Mouse (Mus musculus) stomach, embryonic 16.5 days (tissue): ENCODE measurements at regions not wholly inside any gene's neighbourhood (a gene's known extent, or its start where the extent isn't known, plus 50 kb on each side); places are given as distances from the start of the nearest gene placed in this dataset.

Source experiments
- ATAC-seq: fragments of 200-750 bp; cut with Nextera tagmentation; 2 replicates; pipeline ENCODE4 v1.8.0; 2017; ENCODE audit warnings: moderate number of reproducible peaks, moderate TSS enrichment; ENCODE audit not compliant: insufficient read depth, low FRiP score
- H3K27ac ChIP-seq: fragments of 300-500 bp; sonication (generic); 2 replicates; pipeline ENCODE4 v1.5.1; 2014; ENCODE audit warnings: low read length
- H3K27me3 ChIP-seq: fragments of 300-500 bp; sonication (generic); 2 replicates; pipeline ENCODE4 v1.6.1; 2014; ENCODE audit warnings: low read length, control low read depth, mixed read lengths; ENCODE audit not compliant: control insufficient read depth, insufficient read depth
- H3K36me3 ChIP-seq: fragments of 300-500 bp; sonication (generic); 2 replicates; pipeline ENCODE4 v1.6.1; 2014; ENCODE audit warnings: low read length; ENCODE audit not compliant: control insufficient read depth, insufficient read depth
- H3K4me1 ChIP-seq: fragments of 300-500 bp; sonication (generic); 2 replicates; pipeline ENCODE4 v1.6.1; 2014; ENCODE audit warnings: low read length, control low read depth, mixed read lengths; ENCODE audit not compliant: control insufficient read depth, insufficient read depth
- H3K4me2 ChIP-seq: fragments of 300-500 bp; sonication (generic); 2 replicates; pipeline ENCODE4 v1.6.1; 2014; ENCODE audit warnings: low read depth, low read length, mixed read lengths
- H3K4me3 ChIP-seq: fragments of 300-500 bp; sonication (generic); replicated peaks from 2 replicates; pipeline ENCODE4 v1.5.1; 2014; ENCODE audit warnings: mild to moderate bottlenecking, low read length
- H3K9ac ChIP-seq: fragments of 300-500 bp; sonication (generic); 2 replicates; pipeline ENCODE4 v1.6.1; 2014; ENCODE audit warnings: low read length
- H3K9me3 ChIP-seq: fragments of 300-500 bp; sonication (generic); replicated peaks from 2 replicates; pipeline ENCODE4 v1.6.1; 2016; ENCODE audit warnings: low read length, control low read depth; ENCODE audit not compliant: control insufficient read depth
- WGBS: fragments of 180-500 bp; shearing (Covaris S2); extraction: QIAGEN DNeasy Blood & Tissue Kit; methylation state at CpG from one replicate; pipeline ENCODE4 v1.1.7; 2014; 5-methylcytosine and 5-hydroxymethylcytosine counted together

- no peak overlapping the region for H3K9ac ChIP-seq
- H3K4me3 ChIP-seq: no peak overlapping the region
- WGBS: 69% methylated on average over 4 of the region's 4 CpGs
- no peaks in the 10 kb centered on the region for H3K27me3 ChIP-seq
- no peaks in the 10 kb centered on the region for H3K36me3 ChIP-seq
- no peak overlapping the region for H3K4me2 ChIP-seq
- H3K4me1 ChIP-seq: 0 out of 2 replicates have a peak, but pooled peaks cover 2% of the 10 kb centered on the region
- ATAC-seq: no peak
- H3K27ac ChIP-seq: no peak overlapping the region
- H3K9me3 ChIP-seq: no peaks in the 10 kb centered on the region
These were observed 123.6 kb upstream of the Car8 start for GRCm38 (mm10) chr4:8362409-8362808.

- Histone ChIP-seq H3K4me1 (0 out of 2 replicates have a peak, but pooled peaks cover 2% of the 10 kb centered on the region), H3K27me3 (no peaks in the 10 kb centered on the region), H3K27ac (no peak overlapping the region), H3K9me3 (no peaks in the 10 kb centered on the region), H3K9ac (no peak overlapping the region), H3K36me3 (no peaks in the 10 kb centered on the region), H3K4me3 (no peak overlapping the region), H3K4me2 (no peak overlapping the region)
- WGBS: 54% methylated on average over 2 of the region's 2 CpGs
- ATAC-seq: no peak
These were observed 123.1 kb upstream of the Car8 start for GRCm38 (mm10) chr4:8361931-8362330.

- H3K9ac ChIP-seq: no peak overlapping the region
- H3K4me3 ChIP-seq: no peak overlapping the region
- no peaks in the 10 kb centered on the region for H3K27me3 ChIP-seq
- no peak overlapping the region for H3K4me2 ChIP-seq
- H3K27ac ChIP-seq: no peak overlapping the region
- no peaks in the 10 kb centered on the region for H3K9me3 ChIP-seq
- H3K4me1 ChIP-seq: 0 out of 2 replicates have a peak, but pooled peaks cover 2% of the 10 kb centered on the region
- no peak for ATAC-seq
- H3K36me3 ChIP-seq: no peaks in the 10 kb centered on the region
These were observed 122.5 kb upstream of the Car8 start for GRCm38 (mm10) chr4:8361305-8361704.

- WGBS: 74% methylated on average over 1 of the region's 1 CpGs
- H3K4me3 ChIP-seq: no peak overlapping the region
These were observed 118.6 kb upstream of the Car8 start for GRCm38 (mm10) chr4:8357443-8357842.

GRCm38 (mm10) chr4:8341928-8342327 lies 103.1 kb upstream of the Car8 start:
- 85% methylated on average over 4 of the region's 4 CpGs for WGBS
- no peaks in the 10 kb centered on the region for H3K4me1 ChIP-seq
- no peak for ATAC-seq

More at GRCm38 (mm10) chr4:8357443-8357842, 118.6 kb upstream of the Car8 start:
- Histone ChIP-seq H3K27ac (no peak overlapping the region), H3K4me1 (0 out of 2 replicates have a peak, but pooled peaks cover 2% of the 10 kb centered on the region), H3K9ac (no peak overlapping the region), H3K9me3 (no peaks in the 10 kb centered on the region), H3K36me3 (no peaks in the 10 kb centered on the region), H3K27me3 (no peaks in the 10 kb centered on the region), H3K4me2 (no peak overlapping the region)
- ATAC-seq: no peak

GRCm38 (mm10) chr4:8309241-8309987 lies 70.6 kb upstream of the Car8 start:
- WGBS: 84% methylated on average over 10 of the region's 10 CpGs

More at GRCm38 (mm10) chr4:8341928-8342327, 103.1 kb upstream of the Car8 start:
- Histone ChIP-seq H3K4me2 (no peak overlapping the region), H3K36me3 (no peaks in the 10 kb centered on the region), H3K4me3 (no peak overlapping the region), H3K9me3 (no peaks in the 10 kb centered on the region), H3K27me3 (no peaks in the 10 kb centered on the region), H3K9ac (no peak overlapping the region), H3K27ac (no peak overlapping the region)

GRCm38 (mm10) chr4:8292563-8292962 lies 53.7 kb upstream of the Car8 start:
- no peaks in the 10 kb centered on the region for H3K27me3 ChIP-seq
- no peaks in the 10 kb centered on the region for H3K36me3 ChIP-seq
- H3K9me3 ChIP-seq: no peaks in the 10 kb centered on the region
- H3K4me2 ChIP-seq: no peak overlapping the region
- H3K9ac ChIP-seq: no peak overlapping the region
- ATAC-seq: no peak
- H3K27ac ChIP-seq: no peak overlapping the region
- 95% methylated on average over 1 of the region's 1 CpGs for WGBS
- no peak overlapping the region for H3K4me3 ChIP-seq
- 0 out of 2 replicates have a peak, but pooled peaks cover 2% of the 10 kb centered on the region for H3K4me1 ChIP-seq

More at GRCm38 (mm10) chr4:8309241-8309987, 70.6 kb upstream of the Car8 start:
- no peak for ATAC-seq
- Histone ChIP-seq H3K4me1 (no peaks in the 10 kb centered on the region), H3K4me3 (no peak overlapping the region), H3K4me2 (no peak overlapping the region), H3K9me3 (no peaks in the 10 kb centered on the region), H3K9ac (no peak overlapping the region), H3K36me3 (no peaks in the 10 kb centered on the region), H3K27me3 (no peaks in the 10 kb centered on the region), H3K27ac (no peak overlapping the region)

GRCm38 (mm10) chr4:8291528-8292492 lies 53.0 kb upstream of the Car8 start:
- H3K4me2 ChIP-seq: no peak overlapping the region
- H3K36me3 ChIP-seq: no peaks in the 10 kb centered on the region
- ATAC-seq: no peak
- 60% methylated on average over 11 of the region's 11 CpGs for WGBS
- no peaks in the 10 kb centered on the region for H3K27me3 ChIP-seq
- no peak overlapping the region for H3K27ac ChIP-seq
- H3K4me3 ChIP-seq: no peak overlapping the region
- H3K9ac ChIP-seq: no peak overlapping the region
- H3K9me3 ChIP-seq: no peaks in the 10 kb centered on the region
- 0 out of 2 replicates have a peak, but pooled peaks cover 2% of the 10 kb centered on the region for H3K4me1 ChIP-seq

- H3K9me3 ChIP-seq: no peaks in the 10 kb centered on the region
- H3K36me3 ChIP-seq: no peaks in the 10 kb centered on the region
- no peak overlapping the region for H3K4me2 ChIP-seq
- WGBS: 78% methylated on average over 5 of the region's 5 CpGs
- H3K9ac ChIP-seq: no peak overlapping the region
- no peak overlapping the region for H3K27ac ChIP-seq
- H3K4me1 ChIP-seq: 0 out of 2 replicates have a peak, but pooled peaks cover 2% of the 10 kb centered on the region
- H3K4me3 ChIP-seq: no peak overlapping the region
- no peak for ATAC-seq
- no peaks in the 10 kb centered on the region for H3K27me3 ChIP-seq
These were observed 51.1 kb upstream of the Car8 start for GRCm38 (mm10) chr4:8289901-8290300.
